Mouse (Mus musculus) MEL (cell line): ENCODE results near the gene Tuba3a. TPM values are rescaled to one million over a fixed set of nuclear protein-coding genes. Genes with fewer than 3 reads are reported as not detected.

ENCODE experiments used
- DNase-seq: peaks from one replicate; pipeline ENCODE4 v3.0.0; 2011; ENCODE audit warnings: low read depth, low spot score
- H3K27ac ChIP-seq: 2 replicates; pipeline ENCODE4 v1.5.1; 2012; ENCODE audit warnings: low read depth, mild to moderate bottlenecking, control low read depth, low read length, moderate library complexity; ENCODE audit not compliant: control insufficient read depth
- H3K27me3 ChIP-seq, 2 experiments: fragments of 150-350 bp in 1 of 2; sonication (generic) in 1 of 2; 2 replicates each; pipeline ENCODE4 v1.6.1; 2012; ENCODE audit warnings: low read length in 2 of 2, mild to moderate bottlenecking in 2 of 2, improper control_type of control experiment in 1 of 2, moderate library complexity in 1 of 2; ENCODE audit not compliant: insufficient read depth in 2 of 2, control insufficient read depth in 1 of 2
- H3K36me3 ChIP-seq, 2 experiments: 2 replicates each; pipeline ENCODE4 v1.6.1; 2012 to 2014; ENCODE audit warnings: low read length in 2 of 2, improper control_type of control experiment in 1 of 2, inconsistent platforms in 1 of 2, mild to moderate bottlenecking in 1 of 2; ENCODE audit not compliant: insufficient read depth in 2 of 2, control insufficient read depth in 1 of 2
- H3K4me1 ChIP-seq, 2 experiments: fragments of 150-350 bp in 1 of 2; sonication (generic) in 1 of 2; 2 replicates each; pipeline ENCODE4 v1.6.1; 2012; ENCODE audit warnings: low read length in 2 of 2, improper control_type of control experiment in 1 of 2, mild to moderate bottlenecking in 1 of 2; ENCODE audit not compliant: insufficient read depth in 2 of 2, control insufficient read depth in 1 of 2
- H3K4me3 ChIP-seq, 2 experiments: fragments of 150-350 bp in 1 of 2; sonication (generic) in 1 of 2; 2 replicates each; pipeline ENCODE4 v1.5.1; 2012; ENCODE audit warnings: low read depth in 2 of 2, low read length in 2 of 2, mild to moderate bottlenecking in 2 of 2, moderate library complexity in 2 of 2, control low read depth in 1 of 2, improper control_type of control experiment in 1 of 2; ENCODE audit not compliant: control insufficient read depth in 1 of 2, insufficient read depth in 1 of 2
- H3K79me2 ChIP-seq: 2 replicates; pipeline ENCODE4 v1.6.1; 2012; ENCODE audit warnings: mild to moderate bottlenecking, low read length, moderate library complexity; ENCODE audit not compliant: control insufficient read depth, poor library complexity, insufficient read depth
- H3K9ac ChIP-seq: 2 replicates; pipeline ENCODE4 v1.6.1; 2012; ENCODE audit warnings: low read depth, mild to moderate bottlenecking, control low read depth, low read length, moderate library complexity; ENCODE audit not compliant: control insufficient read depth, poor library complexity, severe bottlenecking
- H3K9me3 ChIP-seq: fragments of 150-350 bp; sonication (generic); replicated peaks from 2 replicates; pipeline ENCODE4 v1.6.1; 2012; ENCODE audit warnings: mild to moderate bottlenecking, low read length, improper control_type of control experiment, moderate library complexity; ENCODE audit not compliant: insufficient read depth
- CHD1 ChIP-seq: IDR thresholded peaks from 2 replicates; pipeline ENCODE4 v1.6.1; 2012; ENCODE audit warnings: low read depth, mild to moderate bottlenecking, inconsistent platforms, low read length, improper control_type of control experiment
- CHD2 ChIP-seq: IDR thresholded peaks from 2 replicates; pipeline ENCODE4 v1.6.1; 2011; ENCODE audit warnings: low read length, improper control_type of control experiment
- E2F4 ChIP-seq: IDR thresholded peaks from 2 replicates; pipeline ENCODE4 v1.6.1; 2011; ENCODE audit warnings: low read depth, low read length, improper control_type of control experiment, borderline replicate concordance
- ELF1 ChIP-seq: IDR thresholded peaks from 2 replicates; pipeline ENCODE4 v1.6.1; 2014; ENCODE audit warnings: low read depth, mild to moderate bottlenecking, inconsistent platforms, low read length, improper control_type of control experiment, moderate library complexity
- ETS1 ChIP-seq: IDR thresholded peaks from 2 replicates; pipeline ENCODE4 v1.6.1; 2012; ENCODE audit warnings: low read depth, mild to moderate bottlenecking, inconsistent platforms, low read length, improper control_type of control experiment, moderate library complexity
- GATA1 ChIP-seq: IDR thresholded peaks from 2 replicates; pipeline ENCODE4 v1.6.1; 2011; ENCODE audit warnings: low read depth, low read length, improper control_type of control experiment
- HCFC1 ChIP-seq: IDR thresholded peaks from 2 replicates; pipeline ENCODE4 v1.6.1; 2012; ENCODE audit warnings: low read depth, mild to moderate bottlenecking, inconsistent platforms, low read length, improper control_type of control experiment, moderate library complexity
- MAFK ChIP-seq: IDR thresholded peaks from 2 replicates; pipeline ENCODE4 v1.6.1; 2011; ENCODE audit warnings: low read depth, mild to moderate bottlenecking, low read length, improper control_type of control experiment, borderline replicate concordance
- MAZ ChIP-seq: IDR thresholded peaks from 2 replicates; pipeline ENCODE4 v1.6.1; 2012; ENCODE audit warnings: low read depth, mild to moderate bottlenecking, inconsistent platforms, low read length, improper control_type of control experiment
- MEF2A ChIP-seq: IDR thresholded peaks from 2 replicates; pipeline ENCODE4 v1.6.1; 2014; ENCODE audit warnings: low read depth, mild to moderate bottlenecking, inconsistent platforms, low read length, improper control_type of control experiment; ENCODE audit not compliant: poor library complexity, insufficient replicate concordance, severe bottlenecking; ENCODE audit errors: extremely low read depth
- MXI1 ChIP-seq: IDR thresholded peaks from 2 replicates; pipeline ENCODE4 v1.6.1; 2011; ENCODE audit warnings: mild to moderate bottlenecking, low read depth, low read length, improper control_type of control experiment
- NRF1 ChIP-seq: IDR thresholded peaks from 2 replicates; pipeline ENCODE4 v1.6.1; 2014; ENCODE audit warnings: low read depth, mild to moderate bottlenecking, inconsistent platforms, low read length, improper control_type of control experiment, moderate library complexity; ENCODE audit not compliant: poor library complexity, insufficient read depth, severe bottlenecking
- POLR2A ChIP-seq, 2 experiments: IDR thresholded peaks; 2 replicates each; pipeline ENCODE4 v1.6.1; 2011 to 2012; ENCODE audit warnings: low read length in 2 of 2, mild to moderate bottlenecking in 2 of 2, control low read depth in 1 of 2, improper control_type of control experiment in 1 of 2, low read depth in 1 of 2, moderate library complexity in 1 of 2; ENCODE audit not compliant: control insufficient read depth in 1 of 2, insufficient read depth in 1 of 2, poor library complexity in 1 of 2
- POLR2AphosphoS5 ChIP-seq: IDR thresholded peaks from 2 replicates; pipeline ENCODE4 v1.6.1; 2012; ENCODE audit warnings: low read depth, borderline replicate concordance, mild to moderate bottlenecking, inconsistent platforms, low read length, moderate library complexity, mixed read lengths
- RCOR1 ChIP-seq: IDR thresholded peaks from 2 replicates; pipeline ENCODE4 v1.6.1; 2012; ENCODE audit warnings: low read depth, mild to moderate bottlenecking, inconsistent platforms, low read length, improper control_type of control experiment
- SIN3A ChIP-seq: IDR thresholded peaks from 2 replicates; pipeline ENCODE4 v1.6.1; 2012; ENCODE audit warnings: low read length, improper control_type of control experiment, inconsistent platforms
- SMC3 ChIP-seq: IDR thresholded peaks from 2 replicates; pipeline ENCODE4 v1.6.1; 2011; ENCODE audit warnings: low read depth, low read length, improper control_type of control experiment
- TAL1 ChIP-seq: IDR thresholded peaks from 2 replicates; pipeline ENCODE4 v1.6.1; 2012; ENCODE audit warnings: mild to moderate bottlenecking, inconsistent platforms, low read length, moderate library complexity, mixed read lengths
- TBP ChIP-seq: IDR thresholded peaks from 2 replicates; pipeline ENCODE4 v1.8.0; 2011; ENCODE audit warnings: low read depth, low read length, improper control_type of control experiment
- UBTF ChIP-seq: IDR thresholded peaks from 2 replicates; pipeline ENCODE4 v1.6.1; 2012; ENCODE audit warnings: low read depth, mild to moderate bottlenecking, inconsistent platforms, low read length, improper control_type of control experiment, moderate library complexity, borderline replicate concordance; ENCODE audit not compliant: insufficient read depth
- USF1 ChIP-seq: IDR thresholded peaks from 2 replicates; pipeline ENCODE4 v1.6.1; 2014; ENCODE audit warnings: low read depth, mild to moderate bottlenecking, inconsistent platforms, low read length, improper control_type of control experiment, moderate library complexity
- ZNF384 ChIP-seq: IDR thresholded peaks from 2 replicates; pipeline ENCODE4 v1.6.1; 2012; ENCODE audit warnings: low read depth, mild to moderate bottlenecking, inconsistent platforms, low read length, improper control_type of control experiment
- polyA plus RNA-seq, 2 experiments: library from polyadenylated mRNA; stranded (reverse) in 1 of 2; unstranded in 1 of 2; fragments of >175 nt in 1 of 2; fragments of >200 nt in 1 of 2; gene quantifications; 2 replicates each; pipeline versions ENCODE4 v1.2.1 to v1.2.4; 2012; ENCODE audit warnings: low replicate concordance in 2 of 2, low read depth in 1 of 2; ENCODE audit not compliant: insufficient read length in 2 of 2, insufficient read depth in 1 of 2, missing spikeins in 1 of 2
- total RNA-seq: library from RNA; depleted of rRNA; stranded (reverse); fragments of 300-350 nt; gene quantifications from 2 replicates; pipeline ENCODE4 v1.2.3, GENCODE M21; 2012

The Tuba3a gene
- total and polyA plus RNA-seq, 3 experiments = 0.06 TPM; not detected in 2

- Histone ChIP-seq H3K4me1 (peaks cover 0 to 1% of the 10 kb centered on the region in 2 experiments; a peak in 3 of 4 replicates), H3K27ac (no peak overlapping the region), H3K4me3 (no peak overlapping the region), H3K36me3 (peaks cover 0 to 2% of the 10 kb centered on the region in 2 experiments; a peak in 1 of 4 replicates), H3K79me2 (no peaks in the 10 kb centered on the region), H3K9me3 (no peaks in the 10 kb centered on the region), H3K9ac (no peak overlapping the region)
- DNase-seq = no peak
- no peak for TF ChIP-seq MAZ
- TF ChIP-seq POLR2AphosphoS5 = no peak
- TF ChIP-seq, all 39 proteins: peak for 0
- peaks cover 3% of the 10 kb centered on the region in 2 experiments; a peak in 3 of 4 replicates for H3K27me3 ChIP-seq
Measured at GRCm38 (mm10) chr6:125318981-125319918, 33.4 kb upstream of the Tuba3a start.

GRCm38 (mm10) chr6:125317077-125317476 is 31.2 kb upstream of the Tuba3a start:
- Histone ChIP-seq H3K9ac (no peak overlapping the region), H3K27ac (no peak overlapping the region), H3K9me3 (no peaks in the 10 kb centered on the region), H3K4me3 (no peak overlapping the region), H3K36me3 (peaks cover 0 to 6% of the 10 kb centered on the region in 2 experiments; a peak in 1 of 4 replicates), H3K4me1 (peaks cover 2 to 12% of the 10 kb centered on the region in 2 experiments; a peak in 3 of 4 replicates), H3K79me2 (peaks cover 12% of the 10 kb centered on the region), H3K27me3 (peaks cover 0 to 3% of the 10 kb centered on the region in 2 experiments; a peak in 1 of 4 replicates)
- DNase-seq = no peak
- TF ChIP-seq MEF2A (no peak), POLR2A (IDR thresholded peaks at IDR 0.05; ENCODE audit: control insufficient read depth in 1 of 2, insufficient read depth in 1 of 2, low read depth in 1 of 2, low read length in 2 of 2, poor library complexity in 1 of 2) (no peak), UBTF (no peak), MAZ (no peak)

GRCm38 (mm10) chr6:125314746-125315145 is 28.9 kb upstream of the Tuba3a start:
- no peaks in the 10 kb centered on the region for H3K9me3 ChIP-seq
- no peak for DNase-seq
- H3K27me3 ChIP-seq = peaks cover 0 to 3% of the 10 kb centered on the region in 2 experiments; a peak in 1 of 4 replicates
- H3K79me2 ChIP-seq = peaks cover 12% of the 10 kb centered on the region
- H3K36me3 ChIP-seq = peaks cover 0 to 6% of the 10 kb centered on the region in 2 experiments; a peak in 1 of 4 replicates
- no peak for TF ChIP-seq HCFC1
- no peak for TF ChIP-seq CHD1
- TF ChIP-seq MAZ = no peak
- no peak for TF ChIP-seq CHD2
- TF ChIP-seq NRF1 = no peak
- TF ChIP-seq RCOR1 = no peak
- no peak for TF ChIP-seq ELF1
- TF ChIP-seq SMC3 = no peak
- TF ChIP-seq POLR2A (IDR thresholded peaks at IDR 0.05; ENCODE audit: control insufficient read depth in 1 of 2, insufficient read depth in 1 of 2, low read depth in 1 of 2, low read length in 2 of 2, poor library complexity in 1 of 2) = no peak
- no peak for TF ChIP-seq ETS1
- no peak for TF ChIP-seq TBP
- no peak for TF ChIP-seq ZNF384
- no peak for TF ChIP-seq SIN3A
- no peak for TF ChIP-seq MAFK
- TF ChIP-seq MXI1 = no peak
- no peak for TF ChIP-seq E2F4
- TF ChIP-seq USF1 = no peak
- TF ChIP-seq GATA1 = no peak
- TF ChIP-seq TAL1 = no peak
- H3K4me3 ChIP-seq = no peak overlapping the region
- H3K4me1 ChIP-seq = peaks cover 2 to 12% of the 10 kb centered on the region in 2 experiments; a peak in 3 of 4 replicates
- peak overlapping the region; percentile 91; the same call in 1 of the 2 replicates for H3K9ac ChIP-seq
- no peak overlapping the region for H3K27ac ChIP-seq
